Mouse (Mus musculus) kidney, adult 9 months (tissue): ENCODE measurements around the gene Alkbh5.
"Not testable (repeated sequence)": the region's sequence is repeated elsewhere in the genome, so short reads cannot be mapped to it uniquely, and the experiment has no call there.

Experiments used
- DNase-seq: peaks from one replicate; pipeline ENCODE4 v3.0.0; 2022

Gene Alkbh5

DNA sequence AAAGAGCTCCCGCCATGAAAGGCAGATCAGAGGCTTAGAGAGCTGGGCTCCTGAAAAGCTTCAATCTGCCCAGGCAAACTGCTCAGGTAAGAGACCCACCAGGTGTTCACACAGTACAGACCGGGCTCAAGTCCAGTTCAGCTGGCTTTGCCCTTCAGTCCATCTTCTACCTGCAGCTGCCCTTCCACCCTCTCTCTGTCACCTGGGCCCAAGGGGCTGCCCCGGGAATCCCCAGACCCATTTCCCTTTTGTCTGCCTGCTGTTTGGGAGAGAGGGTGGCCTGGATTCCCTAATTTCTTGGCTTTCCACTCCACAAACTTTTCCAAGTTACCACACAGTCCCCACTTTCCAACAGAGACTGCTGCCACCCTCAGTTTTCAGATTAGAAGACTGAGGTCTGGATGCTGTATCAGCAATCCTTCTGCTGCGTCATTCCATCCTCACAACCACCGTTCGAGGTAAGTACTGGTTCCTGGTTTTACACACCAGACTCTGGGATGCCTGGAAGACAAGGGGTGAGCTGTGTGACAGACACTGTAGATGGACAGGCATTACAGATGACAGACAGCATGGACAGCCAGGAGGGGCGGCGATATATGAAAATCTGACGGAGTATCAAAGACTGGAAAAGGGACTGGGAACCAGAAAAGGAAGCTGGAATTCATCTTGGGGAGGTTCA is at the start of gene Alkbh5:
TSS of gene Alkbh5 (plus strand) at position 202 of the 679 bp plus-strand sequence.
- peak; percentile 42 for DNase-seq

DNA sequence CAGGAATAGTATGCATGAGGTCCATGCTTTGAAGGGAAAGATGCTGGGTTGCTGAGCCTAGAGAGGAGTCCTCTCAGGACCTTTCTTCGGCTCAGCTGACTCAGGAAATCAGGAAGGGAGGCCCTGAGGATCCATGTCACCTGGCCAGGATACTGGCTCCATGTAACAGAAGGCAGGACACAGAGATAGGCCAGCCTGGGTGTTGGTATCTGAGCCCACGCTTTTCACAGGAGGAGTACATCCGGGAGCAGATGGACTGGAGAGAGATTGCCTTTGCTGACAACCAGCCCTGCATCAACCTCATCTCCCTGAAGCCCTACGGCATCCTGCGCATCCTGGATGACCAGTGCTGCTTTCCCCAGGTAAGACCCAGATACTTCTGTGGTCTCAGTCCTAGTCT is 43.5 kb upstream of the Alkbh5 start:
- DNase-seq = no peak

DNA sequence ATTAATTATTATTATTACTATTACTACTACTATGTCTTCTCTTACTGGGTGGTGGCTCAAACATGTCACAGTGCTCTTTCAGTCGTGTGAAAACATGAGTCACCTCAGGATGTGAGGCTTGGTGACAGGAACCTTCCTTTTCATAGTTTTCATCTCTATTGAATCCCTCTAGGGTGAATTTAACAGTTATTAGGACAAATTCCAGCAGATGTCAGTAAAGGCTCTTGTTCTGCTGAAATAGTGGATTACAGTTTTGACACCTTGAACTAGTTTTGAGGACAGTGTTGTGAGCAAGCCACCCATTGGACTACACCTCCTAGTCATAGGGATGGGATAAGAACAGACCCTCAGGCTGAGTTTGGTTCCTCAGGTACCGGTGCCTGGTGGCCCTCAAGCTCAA is 40.5 kb upstream of the Alkbh5 start:
- no peak for DNase-seq

DNA sequence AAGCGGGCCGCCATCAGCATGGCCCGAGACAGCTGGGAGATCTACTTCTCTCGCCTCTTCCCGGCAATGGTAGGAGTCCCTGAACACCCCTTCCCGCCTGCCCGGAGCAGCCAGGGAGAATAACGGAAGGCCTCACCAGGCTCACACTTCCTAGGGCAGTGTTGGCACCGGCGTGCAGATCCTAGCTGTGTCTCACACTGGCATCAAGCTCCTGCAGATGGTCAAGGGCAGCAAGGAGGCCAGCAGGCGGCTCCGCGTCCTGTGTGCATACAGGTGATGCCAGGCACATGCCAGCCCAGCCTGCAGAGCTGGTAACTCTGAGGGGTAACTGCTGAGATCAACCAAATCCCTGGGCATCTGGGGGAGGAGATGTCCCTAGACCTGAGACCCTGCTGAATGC is 28.9 kb upstream of the Alkbh5 start:
- DNase-seq = no peak

DNA sequence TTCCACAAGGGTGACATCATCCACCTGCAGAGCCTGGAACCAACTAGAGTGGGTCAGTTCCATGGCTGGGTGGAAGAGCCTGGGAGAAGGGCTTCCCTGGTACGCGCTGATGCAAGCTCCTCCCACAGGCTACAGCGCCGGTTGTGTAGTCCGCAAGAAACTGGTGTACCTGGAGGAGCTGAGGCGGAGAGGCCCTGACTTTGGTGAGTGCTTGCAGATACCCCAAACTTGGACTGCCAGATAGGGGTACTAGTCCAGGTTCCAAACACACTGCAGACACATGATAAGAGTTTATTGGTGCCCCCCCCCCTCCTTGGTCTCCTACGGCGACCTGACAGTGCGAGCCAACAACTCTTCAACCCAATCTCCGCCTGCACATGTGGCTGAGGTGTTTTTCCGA is 27.2 kb upstream of the Alkbh5 start:
- no peak for DNase-seq

DNA sequence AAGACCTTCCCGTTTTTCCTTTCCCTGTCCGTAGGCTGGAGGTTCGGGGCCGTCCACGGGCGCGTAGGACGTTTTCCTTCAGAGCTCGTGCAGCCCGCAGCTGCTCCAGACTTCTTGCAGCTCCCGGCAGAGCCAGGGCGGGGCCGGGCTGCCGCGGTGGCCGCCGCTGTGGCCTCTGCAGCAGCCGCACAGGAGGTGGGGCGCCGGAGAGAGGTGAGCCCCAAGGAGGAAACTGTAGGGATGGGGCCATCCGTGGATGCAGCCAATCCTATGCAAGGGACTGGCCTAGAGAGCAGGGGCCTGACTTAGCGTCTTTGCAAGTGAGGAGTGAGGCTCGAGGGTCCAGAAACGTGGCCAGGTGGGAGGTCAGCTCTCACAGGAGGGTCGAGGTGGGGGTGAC is 26.7 kb upstream of the Alkbh5 start:
- DNase-seq = no peak

DNA sequence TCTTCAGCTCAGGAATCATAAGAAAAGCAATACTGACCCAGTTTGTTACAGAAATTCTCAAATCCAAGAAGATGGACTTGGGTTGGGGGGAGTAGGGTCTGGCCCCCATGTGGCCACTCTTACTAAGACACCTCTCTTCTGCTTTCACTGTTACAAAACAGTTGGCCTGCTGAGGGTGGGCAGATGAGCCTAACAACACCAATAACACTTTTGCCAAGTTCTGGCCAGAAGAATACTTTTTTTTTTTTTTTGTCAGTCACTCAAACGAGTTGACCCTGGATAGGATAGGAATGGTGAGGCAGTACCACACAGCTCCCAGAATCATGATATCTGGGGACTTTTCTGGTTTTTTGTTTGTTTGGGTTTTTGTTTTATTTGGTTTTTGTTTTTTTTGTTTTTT is 24.3 kb upstream of the Alkbh5 start:
- no peak for DNase-seq

DNA sequence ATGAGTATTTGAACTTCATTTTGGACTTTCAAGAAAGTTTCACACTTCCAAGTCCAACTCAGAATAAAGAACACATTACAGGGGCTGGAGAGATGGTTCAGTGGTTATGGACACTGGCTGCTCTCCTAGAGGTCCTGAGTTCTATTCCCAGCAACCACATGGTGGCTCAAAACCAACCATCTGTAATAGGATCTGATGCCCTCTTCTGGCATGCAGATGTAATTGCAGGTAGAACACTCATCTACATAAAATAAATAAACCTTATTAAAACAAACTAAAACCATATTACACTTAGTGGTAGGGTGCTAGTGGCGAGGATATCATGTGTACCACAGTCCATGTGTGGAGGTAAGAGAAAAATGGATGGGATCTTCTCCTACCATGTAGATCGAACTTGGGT is 23.7 kb upstream of the Alkbh5 start:
- no peak for DNase-seq

DNA sequence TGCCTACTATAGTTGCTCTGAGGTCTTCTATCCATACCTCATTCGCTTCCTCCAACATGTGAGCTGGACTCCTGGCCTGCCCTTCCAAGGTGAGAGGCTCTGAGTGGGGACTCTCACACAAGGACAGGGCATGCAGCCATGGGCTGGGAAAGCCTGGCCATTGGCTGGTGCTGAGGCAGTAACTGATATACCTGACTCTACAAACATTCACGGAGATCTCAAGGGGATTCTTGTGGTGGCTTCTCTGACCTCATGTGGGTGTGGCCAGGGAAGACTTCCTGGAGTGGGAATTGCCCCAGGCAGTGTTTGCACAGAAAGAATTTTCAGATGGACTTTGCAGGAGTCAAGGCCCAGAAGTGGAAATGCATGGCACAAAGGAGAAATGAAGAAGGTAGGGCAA is 21.2 kb upstream of the Alkbh5 start:
- DNase-seq = no peak

DNA sequence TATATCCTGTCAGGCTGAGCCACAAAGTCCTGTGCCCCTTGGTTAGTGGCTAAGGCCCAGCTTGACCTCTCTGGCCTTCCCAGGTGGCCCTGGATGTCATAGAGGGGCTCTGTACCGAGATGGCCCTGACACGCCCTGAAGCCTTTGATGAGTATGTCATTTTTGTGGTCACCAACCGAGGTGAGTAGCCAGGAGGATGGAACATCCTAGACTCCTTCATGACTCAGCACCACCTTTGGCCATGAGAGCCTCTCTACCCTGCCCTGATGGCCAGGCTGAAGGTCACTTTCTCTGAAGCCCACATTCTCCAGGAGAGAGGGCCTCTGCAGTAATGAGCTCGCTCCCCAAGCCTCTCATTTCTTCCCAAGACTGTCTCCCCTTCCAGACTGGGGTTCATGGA is 17.9 kb upstream of the Alkbh5 start:
- peak; percentile 42 for DNase-seq

DNA sequence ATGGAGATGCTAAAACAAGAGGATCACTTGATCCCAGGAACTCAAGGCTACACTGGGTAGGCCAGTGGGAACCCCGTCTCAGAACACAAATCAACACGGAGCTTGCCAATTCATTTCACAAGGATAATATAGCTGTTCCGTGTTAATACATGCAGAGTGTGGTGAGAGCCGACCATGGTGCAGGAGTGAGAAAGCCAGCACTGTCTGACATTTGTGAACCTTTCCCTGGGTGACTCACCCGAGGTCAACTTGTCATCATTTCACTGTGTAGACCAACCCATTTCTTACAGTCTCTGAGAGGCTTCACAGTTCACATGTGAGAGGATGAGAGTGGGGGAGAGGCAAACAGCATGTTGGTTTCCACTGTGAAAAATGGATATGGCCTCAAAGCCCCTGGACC is 14.2 kb upstream of the Alkbh5 start:
- DNase-seq = no peak

DNA sequence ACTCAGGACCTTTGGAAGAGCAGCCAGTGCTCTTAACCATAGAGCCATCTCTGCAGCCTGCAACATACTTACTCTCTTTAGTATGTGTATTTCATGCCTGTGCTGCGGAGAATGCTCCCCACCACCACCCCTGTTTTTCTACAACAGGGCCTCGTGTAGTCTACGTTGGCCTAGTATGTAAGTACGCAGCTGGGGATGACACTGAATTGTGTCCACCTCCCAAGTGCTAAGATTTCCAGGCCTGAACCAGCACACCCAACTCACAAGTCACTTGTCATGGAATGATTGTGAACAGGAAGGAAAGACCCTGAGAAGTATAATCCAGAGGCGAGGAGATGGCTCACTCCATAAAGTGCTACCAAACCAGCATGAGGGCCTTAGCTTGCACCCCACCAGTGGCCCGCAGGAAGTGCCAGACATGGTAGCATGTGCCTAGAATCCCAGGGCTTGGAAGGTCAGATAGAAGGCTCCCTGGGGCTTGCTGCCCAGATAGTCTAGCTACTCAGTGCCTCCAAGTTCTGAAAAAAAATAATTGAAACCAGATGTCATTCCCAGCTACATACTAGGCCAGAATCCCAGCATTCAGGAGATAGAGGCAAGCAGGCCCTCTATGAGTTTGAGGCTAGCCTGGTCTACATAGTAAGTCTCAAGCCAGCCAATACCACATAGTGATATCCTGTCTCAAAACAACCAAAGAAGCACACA is 13.4 kb upstream of the Alkbh5 start:
- DNase-seq = no peak

DNA sequence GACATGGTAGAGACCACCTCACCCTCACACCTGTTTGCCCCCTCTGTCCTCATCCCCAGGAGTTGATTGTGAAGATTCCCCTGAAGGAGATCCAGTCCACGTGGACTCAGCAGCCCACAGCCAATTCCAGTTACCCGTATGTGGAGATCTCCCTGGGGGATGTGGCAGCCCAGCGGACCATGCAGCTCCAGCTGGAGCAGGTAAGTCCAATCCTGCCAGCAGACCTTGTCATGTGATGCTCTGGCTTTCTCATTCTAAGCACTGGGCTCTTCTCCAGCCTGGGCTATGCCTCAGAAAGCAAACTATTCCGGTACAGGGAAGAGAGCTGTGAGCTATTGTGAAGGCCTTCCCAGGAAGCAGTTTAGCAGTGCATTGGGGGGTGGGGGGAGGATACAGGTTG is 9.7 kb upstream of the Alkbh5 start:
- peak; percentile 90 for DNase-seq

DNA sequence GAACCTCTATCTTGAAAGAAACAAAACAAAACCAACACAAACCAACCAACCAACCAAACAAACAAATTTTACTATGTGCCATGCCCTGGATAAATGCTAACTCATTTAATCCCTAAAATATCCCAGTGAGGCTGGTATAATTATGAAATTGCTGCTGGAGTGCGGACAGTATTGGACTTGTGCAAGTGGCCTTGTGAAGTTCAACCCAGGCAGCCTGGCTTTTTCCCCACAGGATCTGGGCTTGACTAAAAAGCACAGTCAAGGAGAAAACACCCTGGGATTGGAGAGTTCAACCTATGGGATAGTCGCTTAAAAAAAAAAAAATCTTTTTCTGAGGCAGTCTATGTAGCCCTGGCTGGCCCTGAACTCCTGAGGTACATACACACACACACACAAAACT is 505 bp upstream of the Alkbh5 start:
- DNase-seq = no peak

DNA sequence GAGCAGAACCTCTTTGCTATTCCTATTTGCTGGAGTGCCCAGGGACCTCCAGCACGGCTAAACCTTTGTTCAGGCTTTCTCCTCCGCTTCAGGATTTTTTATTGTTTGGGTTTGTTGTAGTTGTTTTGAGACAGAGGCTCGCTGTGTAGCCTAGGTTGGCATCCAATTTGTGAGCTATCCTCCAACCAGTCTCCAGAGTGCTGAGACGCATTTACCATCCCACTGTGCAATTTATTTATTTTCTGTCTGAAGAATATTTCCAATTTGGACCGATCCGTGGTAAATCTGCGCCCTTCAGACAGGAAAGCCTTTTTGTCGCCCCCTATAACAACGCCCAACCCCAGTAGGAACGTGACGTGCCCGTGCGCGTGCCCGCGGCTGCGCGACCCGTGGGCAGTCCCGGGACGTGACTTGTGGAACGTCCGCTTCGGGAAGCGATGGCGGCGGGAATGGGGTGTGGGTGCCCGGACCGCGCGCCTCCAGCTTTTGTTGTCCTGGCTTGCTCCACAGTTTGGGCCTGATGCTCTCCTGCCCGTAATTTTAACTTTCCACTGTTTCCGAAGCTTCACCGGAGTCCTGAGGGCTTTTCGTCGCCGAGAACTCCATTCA is 782 bp downstream of the Alkbh5 start:
- peak; percentile 91 for DNase-seq

DNA sequence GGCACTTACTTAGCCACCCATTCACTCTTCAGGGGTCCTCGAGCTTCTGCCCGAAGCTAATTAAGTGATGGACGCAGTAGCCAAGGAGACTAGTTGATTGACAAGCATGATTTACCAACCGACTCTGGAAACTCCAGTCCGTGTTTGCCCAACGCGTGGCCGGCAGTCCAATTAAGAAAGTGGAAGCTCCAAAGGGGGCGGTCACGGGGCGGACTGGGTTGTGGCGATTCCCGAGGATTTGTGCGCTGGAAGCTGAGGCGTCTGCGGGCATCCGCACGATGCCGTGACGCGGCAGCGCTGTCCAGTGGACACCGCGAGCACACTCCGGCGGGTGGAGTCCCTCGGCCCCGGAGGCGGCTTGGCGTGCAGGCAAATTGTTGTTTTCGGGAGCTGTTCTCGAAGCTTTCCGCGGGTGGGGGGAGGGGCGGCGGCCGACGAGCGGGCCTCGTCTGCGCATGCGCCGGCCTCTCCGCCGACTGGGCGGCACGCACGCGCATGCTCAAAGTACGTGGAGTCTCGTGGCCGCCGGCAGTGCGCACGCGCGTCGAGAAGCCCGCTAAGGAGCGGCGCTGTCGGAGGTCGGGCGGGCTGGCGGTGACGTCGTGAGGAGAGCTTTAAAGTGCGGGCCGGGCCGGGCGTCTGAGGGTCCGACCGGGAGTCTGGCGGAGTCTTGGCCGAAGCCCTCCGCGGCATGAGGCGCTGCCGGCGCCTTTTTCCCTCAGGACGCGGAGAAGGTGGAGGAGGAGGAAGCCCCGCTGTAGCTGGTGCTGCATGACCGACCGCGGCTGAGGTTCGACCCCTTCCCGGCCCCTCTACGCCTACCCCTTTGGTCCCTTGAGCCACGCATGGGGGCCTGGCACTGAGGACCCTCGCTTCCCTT is 1.5 kb downstream of the Alkbh5 start:
- peak; percentile 99 for DNase-seq

DNA sequence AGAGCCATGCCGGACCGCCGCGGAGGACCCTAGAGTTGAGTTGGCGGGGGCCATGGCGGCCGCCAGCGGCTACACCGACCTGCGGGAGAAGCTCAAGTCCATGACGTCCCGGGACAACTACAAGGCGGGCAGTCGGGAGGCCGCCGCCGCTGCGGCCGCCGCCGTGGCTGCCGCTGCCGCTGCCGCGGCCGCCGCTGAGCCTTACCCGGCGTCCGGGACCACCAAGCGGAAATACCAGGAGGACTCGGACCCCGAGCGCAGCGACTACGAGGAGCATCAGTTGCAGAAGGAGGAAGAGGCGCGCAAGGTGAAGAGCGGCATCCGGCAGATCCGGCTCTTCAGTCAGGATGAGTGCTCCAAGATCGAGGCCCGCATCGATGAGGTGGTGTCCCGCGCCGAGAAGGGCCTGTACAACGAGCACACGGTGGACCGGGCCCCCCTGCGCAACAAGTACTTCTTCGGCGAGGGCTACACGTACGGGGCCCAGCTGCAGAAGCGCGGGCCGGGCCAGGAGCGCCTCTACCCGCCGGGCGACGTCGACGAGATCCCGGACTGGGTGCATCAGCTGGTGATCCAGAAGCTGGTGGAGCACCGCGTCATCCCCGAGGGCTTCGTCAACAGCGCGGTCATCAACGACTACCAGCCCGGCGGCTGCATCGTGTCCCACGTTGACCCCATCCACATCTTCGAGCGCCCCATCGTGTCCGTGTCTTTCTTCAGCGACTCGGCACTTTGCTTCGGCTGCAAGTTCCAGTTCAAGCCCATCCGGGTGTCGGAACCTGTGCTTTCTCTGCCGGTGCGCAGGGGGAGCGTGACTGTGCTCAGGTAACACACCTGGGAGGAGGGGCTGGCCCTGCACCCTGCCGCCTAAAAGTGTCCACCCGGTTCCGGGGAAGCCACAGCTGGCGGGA is 2.4 kb downstream of the Alkbh5 start:
- peak; percentile 54 for DNase-seq

DNA sequence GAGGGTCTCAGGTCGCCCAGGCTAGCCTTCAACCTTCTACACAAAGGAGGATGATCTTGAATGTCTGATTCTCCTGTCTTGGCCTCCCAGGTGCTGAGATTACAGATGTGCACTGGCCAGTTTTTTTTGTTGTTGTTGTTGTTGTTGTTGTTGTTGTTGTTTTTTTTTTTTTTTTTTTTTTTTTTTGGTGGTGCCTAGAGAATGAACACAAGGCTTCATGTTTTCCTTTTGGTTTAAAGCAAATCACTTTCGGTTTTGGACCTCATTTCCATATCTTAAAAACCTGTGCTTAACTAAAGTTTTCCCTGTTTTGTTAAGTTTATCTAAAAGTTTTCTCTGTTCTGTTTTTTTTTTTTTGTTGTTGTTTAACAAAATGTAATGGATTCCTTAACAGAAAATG is 3.4 kb downstream of the Alkbh5 start:
- DNase-seq = no peak

DNA sequence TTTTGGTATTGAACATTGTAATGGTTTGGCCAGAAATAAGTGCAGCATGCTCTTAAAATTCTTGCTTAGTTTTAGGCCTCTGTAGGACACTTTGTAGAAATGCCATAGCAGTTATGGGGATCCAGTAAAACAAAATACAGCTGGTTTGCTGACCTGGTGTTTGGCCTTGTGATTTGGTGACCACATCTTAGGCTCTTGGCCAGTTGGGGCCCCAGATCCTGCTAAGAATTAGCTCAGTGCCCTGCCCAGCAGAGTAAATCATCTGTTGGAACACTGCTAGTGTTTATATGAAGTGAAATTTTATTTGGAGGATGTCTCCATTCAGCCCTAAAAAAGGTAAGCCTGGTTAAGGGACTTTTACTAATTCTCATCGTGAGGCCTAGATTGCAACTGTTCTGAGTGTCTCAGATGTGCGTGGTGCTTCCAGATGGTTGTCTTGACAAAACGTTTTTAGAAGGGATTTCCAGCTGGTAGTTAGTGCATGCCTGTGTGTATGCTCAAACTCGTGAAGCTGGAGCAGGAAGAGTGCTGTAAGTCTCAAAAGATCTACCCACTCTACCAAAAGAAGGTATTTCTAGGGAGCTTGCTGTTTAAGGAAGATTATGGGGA is 3.9 kb downstream of the Alkbh5 start:
- DNase-seq = peak; percentile 80

DNA sequence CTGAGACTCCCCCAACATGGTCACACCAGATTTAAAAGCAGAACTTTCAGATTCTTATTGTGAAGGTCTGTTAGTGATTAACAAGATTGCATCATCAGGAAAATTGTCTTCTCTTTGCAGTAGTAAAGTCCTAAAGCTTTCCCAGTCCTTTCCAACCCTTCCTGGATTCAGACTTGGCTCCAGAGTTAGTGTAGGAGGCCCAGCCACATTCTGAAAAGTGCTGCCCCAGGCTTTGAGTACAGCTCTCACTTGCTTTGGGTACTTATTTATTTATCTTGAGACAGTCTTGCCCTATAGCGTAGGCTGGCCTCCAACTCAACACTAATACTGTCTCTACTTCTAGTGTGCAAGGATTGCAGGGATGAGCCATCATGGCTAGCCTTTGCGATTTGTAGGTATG is 4.6 kb downstream of the Alkbh5 start:
- DNase-seq = peak; percentile 62

DNA sequence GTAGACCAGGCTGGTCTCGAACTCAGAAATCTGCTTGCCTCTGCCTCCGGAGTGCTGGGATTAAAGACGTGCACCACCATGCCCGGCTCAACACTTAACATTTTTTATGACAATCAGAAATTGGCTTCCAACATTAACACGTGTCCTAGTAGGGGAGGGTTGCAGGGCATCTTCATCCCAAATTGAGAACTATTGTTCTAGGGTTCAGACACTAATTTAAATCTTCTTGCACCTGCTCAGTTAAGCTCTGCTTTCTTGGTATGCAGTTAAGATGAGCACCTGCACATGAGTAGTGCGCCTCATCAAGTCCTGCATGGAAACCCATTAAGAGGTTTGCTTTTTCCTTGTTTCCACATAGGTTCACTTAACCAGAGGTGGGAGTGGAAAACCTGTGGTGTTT is 5.7 kb downstream of the Alkbh5 start:
- DNase-seq = no peak

DNA sequence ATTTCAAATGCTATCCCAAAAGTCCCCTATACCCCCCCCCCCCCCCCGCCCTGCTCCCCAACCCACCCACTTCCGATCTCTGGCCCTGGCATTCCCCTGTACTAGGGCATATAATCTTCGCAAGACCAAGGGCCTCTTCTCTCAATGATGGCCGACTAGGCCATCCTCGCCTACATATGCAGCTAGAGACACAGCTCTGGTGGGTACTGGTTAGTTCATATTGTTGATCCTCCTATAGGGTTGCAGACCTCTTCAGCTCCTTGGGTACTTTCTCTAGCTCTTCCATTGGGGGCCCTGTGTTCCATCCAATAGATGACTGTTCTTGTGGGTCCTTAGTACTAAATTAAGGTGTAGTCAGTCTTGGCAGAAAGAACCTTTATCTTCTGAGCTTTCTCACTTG is 7.0 kb downstream of the Alkbh5 start:
- not testable (repeated sequence) for DNase-seq
